Mouse (Mus musculus) cerebellum, postnatal 14 days (tissue): ENCODE results near the gene Tank.

Experiments
- DNase-seq, 2 experiments: peaks; one replicate each; pipeline ENCODE4 v3.0.0; 2021; ENCODE audit warnings: mixed read lengths in 2 of 2

Tank gene

DNA sequence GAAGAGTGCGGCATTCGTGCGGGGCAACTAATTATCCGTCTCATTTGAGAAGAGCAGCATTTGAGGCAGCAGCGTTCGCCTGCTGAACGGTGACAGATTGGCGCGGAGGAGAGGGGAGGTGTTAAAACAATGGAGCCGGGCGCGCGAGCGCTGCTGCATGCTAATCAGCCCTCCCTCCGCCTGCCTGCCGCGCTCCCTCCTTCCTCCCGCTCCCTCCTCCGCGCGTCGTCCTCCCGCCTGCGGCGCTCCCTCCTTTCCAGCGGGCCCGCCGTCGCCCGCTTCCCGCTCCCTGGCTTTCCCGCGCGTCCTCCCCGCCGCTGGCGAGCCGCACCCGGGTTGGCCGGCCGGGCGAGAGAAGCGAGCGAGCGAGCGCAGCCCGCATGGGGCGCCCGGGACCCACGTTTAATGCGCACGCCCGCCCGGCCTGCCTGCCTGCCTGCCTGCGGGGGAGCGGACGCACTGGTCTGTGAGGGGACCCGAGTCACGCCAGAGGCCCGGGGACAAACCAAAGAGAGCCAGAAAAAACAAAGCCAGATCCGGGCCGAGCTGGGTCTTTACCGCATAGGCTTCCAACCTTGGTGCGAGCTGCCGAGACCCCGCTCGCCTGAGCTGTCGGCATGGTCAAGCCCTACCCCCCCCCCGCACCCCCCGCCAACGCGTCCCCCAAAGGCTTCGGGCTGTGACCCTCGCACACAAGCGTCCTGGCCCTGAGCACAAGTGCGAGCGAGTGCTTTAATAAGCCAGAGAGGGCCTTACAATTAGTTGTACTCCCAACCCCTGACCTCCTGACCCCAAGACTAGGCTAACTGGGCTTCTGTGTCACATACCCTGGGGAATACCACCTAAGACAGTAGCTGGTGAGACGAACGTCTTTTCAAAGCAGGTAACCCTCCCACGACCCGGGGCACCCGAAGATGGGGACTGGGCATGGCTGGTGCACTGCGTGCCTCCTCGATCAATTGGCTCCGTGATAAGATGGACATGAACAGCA, 78.3 kb downstream of the Tank start:
- peak; percentile 79 to 83 for DNase-seq

DNA sequence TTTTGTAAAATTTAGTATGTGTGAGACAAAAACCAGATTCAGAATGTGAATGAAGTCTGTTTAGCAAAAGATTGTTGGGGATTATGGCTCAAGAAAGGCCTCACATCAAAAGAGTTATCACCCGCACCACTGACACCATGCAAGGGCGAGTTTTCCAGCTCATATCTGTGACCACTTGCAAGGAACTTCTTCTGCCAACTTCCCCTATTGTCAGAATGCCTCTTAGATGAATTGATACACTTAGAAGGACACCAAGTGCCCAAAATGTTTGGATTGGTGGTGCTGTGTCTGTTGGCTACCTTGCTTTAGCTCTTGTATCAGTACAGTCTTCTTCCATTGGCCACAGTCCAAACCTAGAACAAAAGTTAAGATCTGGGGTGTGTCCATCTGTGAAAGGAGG, 80.9 kb downstream of the Tank start:
- no peak for DNase-seq

DNA sequence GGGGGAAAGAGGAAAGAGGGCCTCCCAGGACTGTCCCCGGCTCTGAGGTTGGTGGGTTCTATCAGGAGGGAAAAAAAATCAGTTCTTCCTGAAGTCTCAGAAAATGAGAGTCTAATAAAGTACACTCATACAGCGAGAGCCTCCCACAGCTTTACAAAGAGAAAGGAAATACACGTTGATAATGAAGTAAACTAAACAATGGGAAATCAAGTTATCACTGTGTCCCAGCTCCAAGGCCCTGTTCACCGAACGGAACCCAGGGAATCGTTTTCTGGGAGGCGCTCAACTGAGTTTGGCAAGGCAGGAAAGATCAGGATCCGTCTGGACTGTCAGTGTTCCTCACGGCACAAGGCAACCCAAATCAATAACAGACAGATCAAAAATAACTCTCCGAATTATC, 84.4 kb downstream of the Tank start:
- no peak for DNase-seq

DNA sequence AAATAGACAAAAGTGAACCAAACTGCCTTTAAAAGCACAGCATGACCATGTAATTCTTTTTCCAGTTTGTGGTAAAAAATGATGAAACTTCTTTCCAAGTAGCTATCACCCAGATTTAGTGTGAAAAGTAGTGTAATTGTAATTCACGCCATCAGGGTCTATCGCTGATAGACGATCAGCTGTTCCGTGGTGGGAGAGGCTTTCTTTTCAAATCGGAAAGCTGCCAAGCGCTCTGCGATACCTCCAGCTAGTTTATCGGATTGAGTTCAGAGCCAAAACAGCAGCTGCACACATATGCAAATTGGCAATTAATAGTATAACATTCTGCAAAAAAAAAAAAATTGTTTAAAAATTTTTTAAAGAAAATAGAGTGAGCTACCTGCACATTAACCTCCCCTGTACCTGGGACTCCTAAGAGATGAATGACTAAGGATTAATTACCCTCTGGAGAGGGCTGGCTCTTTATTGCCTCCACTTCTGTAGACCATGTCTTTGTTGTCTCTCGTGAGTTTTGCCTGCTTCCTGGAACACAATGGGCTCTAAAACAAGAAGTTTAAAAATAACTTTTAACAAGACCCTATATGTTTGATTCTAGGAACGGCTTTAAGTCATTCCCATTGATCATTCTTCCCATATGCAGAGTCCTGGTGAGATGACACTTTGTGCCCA, 85.3 kb downstream of the Tank start:
- no peak for DNase-seq

DNA sequence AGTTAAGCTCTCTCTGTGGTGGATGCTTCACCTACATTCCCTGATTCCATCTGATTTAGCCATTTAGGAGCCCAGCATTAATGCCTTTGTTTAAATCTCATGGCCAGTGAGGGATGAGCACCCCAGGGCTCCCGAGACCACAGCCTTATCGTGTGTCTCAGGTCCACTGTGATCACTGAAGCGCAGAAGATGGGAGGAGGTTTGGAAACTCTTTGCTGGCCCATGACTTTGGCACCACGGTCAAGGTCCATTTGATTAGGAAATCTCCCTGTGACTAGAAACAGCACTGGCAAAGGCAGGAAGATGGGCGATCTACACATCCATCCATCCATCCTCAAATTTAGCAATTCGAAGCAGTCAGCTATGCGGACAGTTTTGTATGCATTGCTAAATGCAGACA, 89.0 kb downstream of the Tank start:
- DNase-seq, result no peak

DNA sequence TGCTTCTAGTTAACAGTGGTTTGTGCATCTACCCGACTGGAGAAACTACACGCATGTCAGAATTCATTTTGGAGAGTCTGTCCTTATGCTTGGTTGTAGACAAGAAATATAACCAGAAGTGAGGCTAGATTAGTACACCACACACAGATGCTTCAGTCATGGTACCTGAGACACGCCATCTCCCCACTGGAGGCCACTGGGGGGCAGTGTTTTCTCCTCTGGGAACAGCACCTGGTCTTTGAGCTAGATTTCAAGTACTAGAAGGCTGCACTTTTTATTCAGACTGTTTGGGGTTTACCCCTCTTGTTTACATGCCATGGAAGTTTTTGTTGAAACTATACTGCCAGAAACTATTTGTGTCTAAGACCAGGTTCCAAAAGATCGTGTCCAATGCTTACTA, 89.9 kb downstream of the Tank start:
- DNase-seq, result peak; percentile 75 to 77

DNA sequence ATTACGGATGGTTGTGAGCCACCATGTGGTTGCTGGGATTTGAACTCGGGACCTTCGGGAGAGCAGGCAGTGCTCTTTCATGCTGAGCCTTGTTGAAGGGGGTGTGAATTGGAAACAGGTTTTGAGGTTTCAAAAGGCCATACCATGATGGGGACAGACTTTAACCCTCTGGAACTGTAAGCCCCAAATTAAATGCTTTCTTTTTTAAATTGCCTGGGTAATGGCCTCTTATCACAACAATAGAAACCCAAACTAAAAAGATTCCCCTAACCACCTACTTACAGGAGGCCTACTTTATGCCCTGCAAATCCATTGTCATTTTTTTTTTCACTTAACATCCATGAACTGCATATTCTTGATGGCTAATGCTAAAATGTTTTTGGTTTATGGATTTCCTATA, 96.2 kb downstream of the Tank start:
- DNase-seq, result no peak

DNA sequence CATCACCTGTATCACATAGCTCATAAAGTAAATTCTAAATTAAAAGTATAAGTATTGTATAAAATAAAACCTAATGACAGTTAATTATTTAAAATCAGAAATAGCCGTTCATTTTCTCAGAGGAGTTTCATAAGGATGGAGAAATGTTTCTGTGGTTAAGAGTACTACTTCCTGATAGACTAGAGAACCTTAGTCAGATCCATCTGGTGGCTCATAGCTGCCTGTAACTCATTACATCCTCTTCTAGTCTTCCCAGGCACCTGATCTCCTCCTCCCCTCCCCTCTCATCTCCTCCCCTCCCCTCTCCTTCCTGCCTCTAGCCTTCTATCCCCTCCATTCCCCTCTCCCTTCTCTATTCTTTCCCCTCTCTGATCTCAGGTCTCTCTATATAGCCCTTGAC, 103.2 kb downstream of the Tank start:
- DNase-seq, result no peak

DNA sequence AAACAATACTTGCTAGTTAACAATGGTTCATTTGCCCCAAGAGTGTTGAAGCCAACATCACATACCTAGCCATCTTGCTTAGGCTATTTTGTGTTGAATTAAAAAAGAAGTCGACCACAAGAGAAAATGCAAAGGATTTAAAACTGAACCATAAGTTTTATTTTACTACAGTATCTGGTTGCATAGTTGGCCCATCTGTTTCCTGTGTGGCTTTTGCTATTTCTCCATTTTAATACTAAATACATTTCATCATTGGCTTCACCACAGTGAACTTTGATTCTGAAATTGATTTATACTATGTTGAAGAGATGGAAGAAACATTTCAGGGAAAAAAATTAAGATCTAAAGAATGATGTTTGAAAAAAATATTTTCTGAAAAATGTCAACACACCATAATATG, 108.1 kb downstream of the Tank start:
- DNase-seq, result no peak

DNA sequence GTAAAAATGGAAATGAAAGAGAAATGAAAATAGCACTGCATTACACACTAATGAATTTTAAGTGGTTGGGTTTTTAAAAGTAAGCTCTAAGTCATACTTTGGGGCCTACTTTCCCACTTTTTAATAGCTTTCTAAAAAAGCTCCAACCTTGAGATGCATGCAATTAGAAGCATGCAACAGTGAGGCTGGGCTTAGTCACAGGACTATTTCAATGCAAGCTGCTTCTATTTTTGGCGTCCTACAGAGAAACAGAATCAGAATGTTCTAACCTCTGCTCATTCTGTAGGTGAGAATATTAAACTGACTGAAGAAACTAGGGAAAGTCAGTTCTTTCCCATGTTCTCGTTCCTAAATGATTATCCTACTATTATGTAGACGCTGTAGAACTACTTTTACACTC, 110.7 kb downstream of the Tank start:
- no peak for DNase-seq
